Mouse (Mus musculus): ENCODE results near the gene Pdgfa. TPM values are rescaled to one million over a fixed set of nuclear protein-coding genes. Genes with fewer than 3 reads are reported as not detected.

The Pdgfa gene
- polyA plus RNA-seq, 1 experiment: 43.7 TPM

DNA sequence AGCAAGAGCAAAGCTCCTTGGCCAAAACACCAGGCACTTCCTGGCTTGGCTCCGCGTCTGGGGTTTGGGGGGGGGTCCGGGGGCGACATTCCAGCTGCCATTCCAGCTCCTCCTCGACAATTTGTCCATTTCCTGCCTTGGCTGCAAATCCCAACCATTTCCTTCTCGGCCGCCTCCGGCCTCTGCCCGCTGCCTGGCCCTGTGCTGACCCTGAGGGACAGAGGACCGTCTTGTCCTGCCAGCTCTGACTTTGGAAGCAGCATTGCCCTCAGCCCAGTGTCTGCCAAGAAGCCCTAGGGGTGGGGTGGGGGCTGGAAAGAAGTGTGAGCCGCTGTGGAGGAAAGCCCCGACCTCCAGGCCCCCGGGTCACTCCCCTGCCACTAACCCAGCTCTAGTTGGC lies 44.2 kb downstream of the Pdgfa start:
- no peak for TF ChIP-seq TCF3 (IDR thresholded peaks at IDR 0.05; ENCODE audit: insufficient read length, low read depth)
- TF ChIP-seq USF1 (IDR thresholded peaks at IDR 0.05; ENCODE audit: low read depth): no peak
- TF ChIP-seq POLR2AphosphoS2 (IDR thresholded peaks at IDR 0.05; ENCODE audit: insufficient read length, low read depth): no peak
- no peak for TF ChIP-seq MYOD1 (IDR thresholded peaks at IDR 0.05; ENCODE audit: control insufficient read depth in 1 of 3, insufficient read length in 2 of 3, low read depth in 2 of 3)
- no peak for TF ChIP-seq POLR2A (IDR thresholded peaks at IDR 0.05; ENCODE audit: insufficient read length, low read depth)
- TF ChIP-seq E2F4 (IDR thresholded peaks at IDR 0.05; ENCODE audit: insufficient read depth): no peak
- no peak for TF ChIP-seq MYOG (IDR thresholded peaks at IDR 0.05; ENCODE audit: control insufficient read depth in 1 of 3, insufficient read depth in 1 of 3, insufficient read length in 2 of 3, low read depth in 2 of 3)
- no peak for TF ChIP-seq REST (IDR thresholded peaks at IDR 0.05; ENCODE audit: insufficient read depth, insufficient read length)
- TF ChIP-seq SRF (IDR thresholded peaks at IDR 0.05; ENCODE audit: control insufficient read depth, insufficient read length, low read depth): no peak
- TF ChIP-seq CEBPB (IDR thresholded peaks at IDR 0.05; ENCODE audit: insufficient read depth, poor library complexity, severe bottlenecking): no peak
- no peak for TF ChIP-seq TCF12 (IDR thresholded peaks at IDR 0.05; ENCODE audit: insufficient read depth, poor library complexity, severe bottlenecking)
- no peak for TF ChIP-seq MAX (IDR thresholded peaks at IDR 0.05; ENCODE audit: low read depth)
- no peak overlapping the region for H3K4me3 ChIP-seq
- no peaks in the 10 kb centered on the region for H3K79me2 ChIP-seq (ENCODE audit: control insufficient read depth, insufficient read depth)
- H3K4me2 ChIP-seq (ENCODE audit: low read depth): no peak overlapping the region
- H3K36me3 ChIP-seq (ENCODE audit: control insufficient read depth, insufficient read depth): no peaks in the 10 kb centered on the region
- H3K27me3 ChIP-seq (ENCODE audit: control insufficient read depth, insufficient read depth, insufficient read length): no peaks in the 10 kb centered on the region
- H3ac ChIP-seq (ENCODE audit: control insufficient read depth, insufficient read length): no peak overlapping the region

DNA sequence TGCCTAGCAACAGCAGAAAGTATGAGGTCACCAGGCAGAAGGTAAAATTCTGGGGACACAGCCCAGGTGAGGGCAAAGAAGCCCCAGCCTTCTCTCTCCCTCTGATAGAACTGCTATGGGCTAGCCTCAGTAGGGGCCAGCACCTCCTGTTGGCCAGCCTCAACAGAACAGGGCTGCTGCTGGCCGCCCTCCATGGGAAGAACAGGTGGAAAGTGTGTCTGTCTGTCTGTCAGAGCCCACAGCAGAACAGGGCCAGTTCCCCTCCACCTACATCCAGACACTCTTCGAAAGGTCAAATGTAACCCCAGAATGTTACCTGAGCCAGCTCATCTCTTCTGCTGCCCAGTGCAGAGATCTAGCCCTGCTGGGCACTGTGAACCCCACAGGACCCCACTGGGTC lies 45.9 kb downstream of the Pdgfa start:
- no peak for TF ChIP-seq TCF12 (IDR thresholded peaks at IDR 0.05; ENCODE audit: insufficient read depth, poor library complexity, severe bottlenecking)
- TF ChIP-seq MYOD1 (IDR thresholded peaks at IDR 0.05; ENCODE audit: control insufficient read depth in 1 of 3, insufficient read length in 2 of 3, low read depth in 2 of 3): peak in 2 of 3 experiments; percentile 70 to 81
- Histone ChIP-seq H3K4me3 (no peak overlapping the region), H3K27me3 (ENCODE audit: control insufficient read depth, insufficient read depth, insufficient read length) (no peaks in the 10 kb centered on the region), H3ac (ENCODE audit: control insufficient read depth, insufficient read length) (no peak overlapping the region), H3K79me2 (ENCODE audit: control insufficient read depth, insufficient read depth) (no peaks in the 10 kb centered on the region), H3K36me3 (ENCODE audit: control insufficient read depth, insufficient read depth) (no peaks in the 10 kb centered on the region), H3K4me2 (ENCODE audit: low read depth) (no peak overlapping the region)

DNA sequence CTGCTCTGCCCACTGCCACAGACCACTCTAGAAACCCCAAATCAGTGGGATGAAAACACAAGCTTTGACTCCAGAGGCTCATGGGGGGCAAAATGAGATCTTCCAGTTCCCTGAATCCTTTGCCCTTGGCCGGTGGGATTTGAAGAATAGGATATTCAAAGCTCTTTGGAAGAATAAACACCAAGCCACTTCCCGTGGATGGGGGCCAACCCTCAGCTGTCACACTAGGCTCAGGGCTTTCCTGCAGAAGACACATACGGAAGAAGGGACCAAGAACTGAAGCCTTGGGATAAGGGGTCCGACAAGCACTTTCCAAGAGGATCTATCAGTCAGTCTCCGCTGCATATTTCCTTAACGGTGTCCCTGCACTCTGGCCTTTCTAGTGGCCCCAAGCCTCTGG lies 48.0 kb downstream of the Pdgfa start:
- Histone ChIP-seq H3K4me2 (ENCODE audit: low read depth) (no peak overlapping the region), H3K36me3 (ENCODE audit: control insufficient read depth, insufficient read depth) (no peaks in the 10 kb centered on the region), H3K79me2 (ENCODE audit: control insufficient read depth, insufficient read depth) (no peaks in the 10 kb centered on the region), H3ac (ENCODE audit: control insufficient read depth, insufficient read length) (no peak overlapping the region), H3K27me3 (ENCODE audit: control insufficient read depth, insufficient read depth, insufficient read length) (no peaks in the 10 kb centered on the region), H3K4me3 (no peak overlapping the region)
- TF ChIP-seq MAX (IDR thresholded peaks at IDR 0.05; ENCODE audit: low read depth) (no peak), E2F4 (IDR thresholded peaks at IDR 0.05; ENCODE audit: insufficient read depth) (no peak), POLR2AphosphoS2 (IDR thresholded peaks at IDR 0.05; ENCODE audit: insufficient read length, low read depth) (no peak), TCF3 (IDR thresholded peaks at IDR 0.05; ENCODE audit: insufficient read length, low read depth) (no peak), USF1 (IDR thresholded peaks at IDR 0.05; ENCODE audit: low read depth) (no peak), TCF12 (IDR thresholded peaks at IDR 0.05; ENCODE audit: insufficient read depth, poor library complexity, severe bottlenecking) (no peak)

GRCm38 (mm10) chr5:138948031-138948980 lies 48.9 kb downstream of the Pdgfa start:
- H3K36me3 ChIP-seq (ENCODE audit: control insufficient read depth, insufficient read depth): no peaks in the 10 kb centered on the region
- H3ac ChIP-seq (ENCODE audit: control insufficient read depth, insufficient read length): no peak overlapping the region
- H3K79me2 ChIP-seq (ENCODE audit: control insufficient read depth, insufficient read depth): no peaks in the 10 kb centered on the region
- TF ChIP-seq MYOD1 (IDR thresholded peaks at IDR 0.05; ENCODE audit: control insufficient read depth in 1 of 3, insufficient read length in 2 of 3, low read depth in 2 of 3) (no peak), TCF12 (IDR thresholded peaks at IDR 0.05; ENCODE audit: insufficient read depth, poor library complexity, severe bottlenecking) (no peak), MYOG (IDR thresholded peaks at IDR 0.05; ENCODE audit: control insufficient read depth in 1 of 3, insufficient read depth in 1 of 3, insufficient read length in 2 of 3, low read depth in 2 of 3) (peak in 1 of 3 experiments; percentile 4), POLR2A (IDR thresholded peaks at IDR 0.05; ENCODE audit: insufficient read length, low read depth) (no peak), REST (IDR thresholded peaks at IDR 0.05; ENCODE audit: insufficient read depth, insufficient read length) (no peak), CEBPB (IDR thresholded peaks at IDR 0.05; ENCODE audit: insufficient read depth, poor library complexity, severe bottlenecking) (no peak), POLR2AphosphoS2 (IDR thresholded peaks at IDR 0.05; ENCODE audit: insufficient read length, low read depth) (no peak)
- no peak overlapping the region for H3K4me2 ChIP-seq (ENCODE audit: low read depth)
- H3K27me3 ChIP-seq (ENCODE audit: control insufficient read depth, insufficient read depth, insufficient read length): no peaks in the 10 kb centered on the region
- no peak overlapping the region for H3K4me3 ChIP-seq

- H3K4me2 ChIP-seq (ENCODE audit: low read depth): no peak overlapping the region
These were observed 49.7 kb downstream of the Pdgfa start for GRCm38 (mm10) chr5:138947487-138947886.

More at GRCm38 (mm10) chr5:138947487-138947886, 49.7 kb downstream of the Pdgfa start:
- H3K79me2 ChIP-seq (ENCODE audit: control insufficient read depth, insufficient read depth): no peaks in the 10 kb centered on the region
- H3K27me3 ChIP-seq (ENCODE audit: control insufficient read depth, insufficient read depth, insufficient read length): no peaks in the 10 kb centered on the region
- H3K4me3 ChIP-seq: no peak overlapping the region
- H3K36me3 ChIP-seq (ENCODE audit: control insufficient read depth, insufficient read depth): no peaks in the 10 kb centered on the region
- no peak for TF ChIP-seq MYOG (IDR thresholded peaks at IDR 0.05; ENCODE audit: control insufficient read depth in 1 of 3, insufficient read depth in 1 of 3, insufficient read length in 2 of 3, low read depth in 2 of 3)
- no peak for TF ChIP-seq POLR2A (IDR thresholded peaks at IDR 0.05; ENCODE audit: insufficient read length, low read depth)
- no peak for TF ChIP-seq SRF (IDR thresholded peaks at IDR 0.05; ENCODE audit: control insufficient read depth, insufficient read length, low read depth)
- TF ChIP-seq MYOD1 (IDR thresholded peaks at IDR 0.05; ENCODE audit: control insufficient read depth in 1 of 3, insufficient read length in 2 of 3, low read depth in 2 of 3): no peak
- TF ChIP-seq CEBPB (IDR thresholded peaks at IDR 0.05; ENCODE audit: insufficient read depth, poor library complexity, severe bottlenecking): no peak
- no peak for TF ChIP-seq TCF3 (IDR thresholded peaks at IDR 0.05; ENCODE audit: insufficient read length, low read depth)
- TF ChIP-seq POLR2AphosphoS2 (IDR thresholded peaks at IDR 0.05; ENCODE audit: insufficient read length, low read depth): no peak
- no peak for TF ChIP-seq TCF12 (IDR thresholded peaks at IDR 0.05; ENCODE audit: insufficient read depth, poor library complexity, severe bottlenecking)
- no peak for TF ChIP-seq MAX (IDR thresholded peaks at IDR 0.05; ENCODE audit: low read depth)
- TF ChIP-seq E2F4 (IDR thresholded peaks at IDR 0.05; ENCODE audit: insufficient read depth): no peak
- no peak for TF ChIP-seq USF1 (IDR thresholded peaks at IDR 0.05; ENCODE audit: low read depth)
- TF ChIP-seq REST (IDR thresholded peaks at IDR 0.05; ENCODE audit: insufficient read depth, insufficient read length): no peak
- no peak overlapping the region for H3ac ChIP-seq (ENCODE audit: control insufficient read depth, insufficient read length)
